Mouse (Mus musculus): ENCODE data around the gene Gm9195. TPM values are rescaled to one million over a fixed set of nuclear protein-coding genes. Genes with fewer than 3 reads are reported as not detected.

The Gm9195 gene
- not detected for total RNA-seq (2021)

DNA sequence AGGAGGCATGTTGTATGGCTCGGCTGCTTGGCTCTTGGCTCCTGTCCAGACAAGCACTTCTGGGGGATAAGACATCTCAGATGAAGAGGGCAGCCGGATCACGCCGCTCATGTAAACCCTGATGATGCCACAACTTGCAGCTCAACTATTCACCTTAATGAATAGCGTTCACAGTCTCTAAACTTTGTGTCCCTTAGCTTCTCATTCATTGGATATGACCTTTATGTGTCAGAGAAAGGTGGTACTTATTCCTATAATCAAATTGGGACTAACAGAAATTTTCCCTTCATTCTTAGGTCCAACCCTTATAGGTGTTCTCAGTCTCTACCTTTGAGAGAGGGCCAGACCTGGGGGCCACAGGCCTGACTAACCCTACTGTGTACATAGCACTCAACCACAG lies at the start of gene Gm9195:
Gene Gm9195 (minus strand): TSS at position 101 of the 400 bp plus-strand sequence.
- intact Hi-C loops (cut with DNase I) = no loop called here

DNA sequence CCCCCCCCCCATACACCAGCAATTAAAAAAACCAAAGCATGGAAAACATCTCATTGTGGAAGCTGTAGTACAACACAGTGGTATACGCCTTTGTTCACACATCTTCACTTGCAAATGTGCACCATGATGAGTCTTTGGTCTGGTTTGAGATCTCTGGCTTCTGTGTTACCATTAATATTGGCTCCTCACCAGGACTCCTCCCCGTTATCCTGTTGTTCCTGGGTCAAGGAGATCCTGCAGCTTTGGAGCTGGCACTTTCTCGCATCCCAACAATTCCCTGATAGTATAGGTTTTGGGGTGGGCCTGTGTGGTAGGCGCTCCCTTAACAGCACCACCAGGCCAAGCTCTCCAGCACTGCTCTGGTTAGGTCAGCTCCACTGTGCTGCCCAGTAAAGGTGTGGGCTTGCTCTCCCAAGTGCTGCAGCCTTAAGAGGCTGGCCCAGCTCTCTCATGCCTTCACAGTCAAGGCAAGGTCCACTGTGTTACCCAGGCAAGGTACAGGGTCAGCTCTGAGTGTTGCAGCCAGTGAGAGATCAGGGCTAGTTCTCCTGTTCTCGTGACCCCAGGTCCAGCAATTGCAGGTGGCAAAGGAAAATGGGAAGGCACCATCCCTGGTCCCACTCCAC lies 44.9 kb upstream of the Gm9195 start:
- intact Hi-C loops (cut with DNase I) = loop anchor here (10.0 kb wide), 1 partner anchor 1752 kb away; no protein-coding TSS in a partner anchor
- DNase-seq = no peak

More for the DNA sequence above, at the start of gene Gm9195:
- DNase-seq = peak; percentile 17

- intact Hi-C loops (cut with DNase I) = loop anchor here (10.0 kb wide), 1 partner anchor 1749 kb away; no protein-coding TSS in a partner anchor
- DNase-seq = no peak
Observed at GRCm38 (mm10) chr14:72533862-72534261, 42.2 kb upstream of the Gm9195 start.

- intact Hi-C loops (cut with DNase I) = loop anchor here (10.0 kb wide), 1 partner anchor 1747 kb away; no protein-coding TSS in a partner anchor
- peak; percentile 19 for DNase-seq
Observed at GRCm38 (mm10) chr14:72532028-72532917, 40.6 kb upstream of the Gm9195 start.

DNA sequence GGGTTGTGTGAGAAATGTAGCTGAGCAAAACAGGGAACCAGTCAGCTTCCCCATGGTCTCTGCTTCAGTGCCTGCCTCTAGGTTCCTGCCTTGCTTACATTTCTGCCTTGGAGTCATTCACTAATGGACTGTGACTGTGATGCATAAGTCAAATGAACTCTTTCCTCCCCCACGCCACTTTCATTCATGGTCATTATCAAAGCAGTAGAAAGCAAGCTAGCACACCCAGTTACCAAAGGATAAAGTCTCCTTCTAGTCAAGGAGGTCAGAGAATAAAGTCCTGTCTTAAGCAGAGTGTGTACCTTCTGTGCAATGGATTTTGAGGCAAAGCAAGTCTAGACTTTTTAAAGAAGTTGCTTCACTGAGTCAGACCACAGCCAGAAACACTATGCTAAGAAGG lies 35.5 kb upstream of the Gm9195 start:
- intact Hi-C loops (cut with DNase I) = no loop called here
- DNase-seq = no peak

GRCm38 (mm10) chr14:72519561-72519960 lies 27.9 kb upstream of the Gm9195 start:
- intact Hi-C loops (cut with DNase I) = loop anchor here (10.0 kb wide), 1 partner anchor 145 kb away; no protein-coding TSS in a partner anchor
- no peak for DNase-seq

DNA sequence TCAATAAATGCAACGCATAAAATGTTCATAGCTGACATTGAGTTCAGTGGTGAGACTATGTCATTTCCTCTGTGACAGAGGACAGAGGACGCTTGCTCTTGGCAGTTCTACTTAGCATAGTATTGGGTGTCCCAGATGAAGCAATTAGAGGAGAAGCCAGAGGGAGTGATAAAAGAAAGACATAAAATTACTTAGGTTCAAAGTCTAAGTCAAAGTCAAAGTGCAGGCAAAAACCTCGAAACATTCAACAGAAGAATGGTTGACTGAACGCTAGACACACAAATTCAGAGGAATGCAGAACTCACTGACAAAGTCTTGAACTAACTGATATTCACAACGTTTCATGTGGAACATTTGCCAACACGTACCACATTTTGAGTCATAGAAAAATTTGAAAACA lies 27.1 kb upstream of the Gm9195 start:
- intact Hi-C loops (cut with DNase I) = loop anchor here (10.0 kb wide), 1 partner anchor 144 kb away; no protein-coding TSS in a partner anchor
- DNase-seq = no peak

DNA sequence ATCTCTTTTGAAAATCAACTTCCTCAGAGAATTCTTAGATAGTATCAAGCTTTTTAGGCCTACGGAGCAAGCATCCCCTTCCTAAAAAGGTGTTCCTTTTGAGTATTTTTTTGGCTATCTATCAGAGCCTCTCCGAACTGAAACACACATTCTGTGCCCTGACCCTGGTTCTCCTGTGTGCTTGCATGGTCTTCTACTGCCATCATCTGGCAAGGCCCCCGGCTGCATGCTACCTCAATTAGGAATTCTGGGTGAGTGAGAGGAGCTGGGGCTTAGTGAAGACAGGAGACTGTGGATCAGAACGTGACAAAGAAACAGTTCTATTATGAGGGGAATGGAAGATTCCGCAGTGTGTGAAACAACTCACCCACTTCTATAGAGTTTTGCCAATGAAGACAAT lies 24.7 kb upstream of the Gm9195 start:
- peak; percentile 60 for DNase-seq
- intact Hi-C loops (cut with DNase I) = loop anchor here (10.0 kb wide), 1 partner anchor 142 kb away; no protein-coding TSS in a partner anchor

GRCm38 (mm10) chr14:72506723-72507420 lies 15.2 kb upstream of the Gm9195 start:
- intact Hi-C loops (cut with DNase I) = no loop called here

DNA sequence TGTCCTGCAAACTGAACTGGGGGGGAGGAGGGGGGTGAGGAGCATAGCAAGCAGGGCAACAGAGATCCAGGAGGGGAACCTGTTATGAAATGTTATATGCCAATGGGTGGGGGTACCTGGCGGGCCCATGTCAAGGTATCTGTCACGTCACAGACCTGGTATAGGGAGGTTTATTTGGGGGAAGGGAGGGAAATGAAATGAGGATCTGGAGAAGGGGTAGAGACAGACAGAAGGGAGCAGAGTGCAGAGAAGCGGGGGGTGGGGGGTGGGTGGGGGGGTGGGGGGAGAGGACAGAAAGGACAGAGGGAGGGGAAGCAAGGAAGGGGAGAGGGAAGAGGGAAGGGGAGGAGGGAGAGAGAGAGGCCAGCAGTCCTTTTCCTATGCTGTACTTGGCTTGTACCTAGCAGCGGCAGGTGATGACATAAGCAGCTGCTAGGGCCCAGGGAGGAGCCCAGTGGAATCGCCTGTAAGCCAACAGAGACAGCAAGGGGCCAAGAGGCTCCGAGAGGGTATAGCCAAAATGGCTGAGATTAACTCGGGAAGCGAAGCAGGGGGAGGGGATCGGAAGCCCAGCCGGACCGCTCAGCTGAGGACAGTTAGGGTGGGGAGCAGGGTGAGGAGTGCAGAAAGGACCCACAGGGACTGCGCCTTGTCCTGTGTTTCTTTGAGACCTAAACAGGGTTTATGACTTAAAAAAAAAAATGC lies 14.5 kb upstream of the Gm9195 start:
- intact Hi-C loops (cut with DNase I) = no loop called here
- DNase-seq = peak; percentile 30

More at GRCm38 (mm10) chr14:72506723-72507420, 15.2 kb upstream of the Gm9195 start:
- DNase-seq = no peak

DNA sequence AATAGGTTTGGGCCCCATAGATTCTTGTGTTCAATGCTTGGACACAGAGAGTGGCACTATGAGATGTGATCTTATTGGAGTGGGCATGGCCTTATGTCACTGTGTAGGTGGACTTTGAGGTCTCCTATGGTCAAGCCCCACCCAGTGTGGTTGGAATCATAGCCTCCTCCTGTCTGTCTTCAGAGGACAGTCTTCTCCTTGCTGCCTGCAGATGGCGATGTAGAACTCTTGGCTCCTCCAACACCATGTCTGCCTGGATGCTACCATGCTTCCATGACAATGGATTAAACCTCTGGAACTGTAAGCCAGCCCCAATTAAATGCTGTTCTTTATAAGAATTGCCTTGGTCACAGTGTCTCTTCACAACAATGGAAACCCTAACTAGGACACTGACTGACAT lies 13.3 kb upstream of the Gm9195 start:
- no peak for DNase-seq
- intact Hi-C loops (cut with DNase I) = no loop called here

- intact Hi-C loops (cut with DNase I) = no loop called here
Observed at GRCm38 (mm10) chr14:72503241-72503640, 11.6 kb upstream of the Gm9195 start.

DNA sequence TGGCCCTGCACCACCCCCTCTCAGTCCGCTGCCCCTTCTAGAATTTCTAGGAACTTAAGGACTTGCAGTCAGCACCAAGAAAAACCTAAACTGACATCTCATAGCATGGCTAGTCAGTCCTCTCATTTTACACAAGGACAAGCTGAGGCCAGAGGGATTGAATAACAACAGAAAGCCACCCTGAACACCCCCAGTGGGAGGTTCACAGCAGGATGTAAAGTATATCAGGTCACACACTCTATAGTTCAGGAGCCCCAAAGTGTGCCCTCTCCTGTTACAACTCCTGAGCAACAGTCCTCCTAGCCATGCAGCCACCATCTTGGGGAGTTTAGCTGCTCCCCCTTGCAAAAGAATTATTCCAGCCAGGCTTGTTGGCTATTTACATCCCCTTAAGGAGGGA lies 2.1 kb upstream of the Gm9195 start:
- DNase-seq = no peak
- intact Hi-C loops (cut with DNase I) = no loop called here

More at GRCm38 (mm10) chr14:72503241-72503640, 11.6 kb upstream of the Gm9195 start:
- no peak for DNase-seq

GRCm38 (mm10) chr14:72490367-72490766 lies 1.3 kb downstream of the Gm9195 start:
- DNase-seq = no peak
- intact Hi-C loops (cut with DNase I) = no loop called here

DNA sequence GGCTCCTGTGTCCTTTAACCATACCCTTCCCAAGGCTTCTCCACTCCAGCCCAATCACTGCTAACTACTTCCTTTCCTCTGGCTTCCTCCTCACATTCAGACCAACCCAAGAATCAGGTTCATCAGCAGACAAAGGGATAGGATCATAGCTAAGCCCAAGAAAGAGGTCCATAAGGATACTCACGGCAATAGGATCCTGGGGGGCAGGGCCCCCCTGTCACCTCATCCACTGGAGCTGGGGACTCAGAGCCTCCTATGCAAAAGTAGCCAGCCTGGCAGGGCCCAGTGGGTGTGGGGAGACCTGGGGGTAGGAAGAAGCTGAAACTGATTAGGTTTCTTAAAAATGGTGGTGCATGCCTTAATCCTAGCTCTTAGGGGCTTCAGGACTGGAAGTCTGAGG lies 17.1 kb downstream of the Gm9195 start:
- DNase-seq = no peak
- intact Hi-C loops (cut with DNase I) = no loop called here

DNA sequence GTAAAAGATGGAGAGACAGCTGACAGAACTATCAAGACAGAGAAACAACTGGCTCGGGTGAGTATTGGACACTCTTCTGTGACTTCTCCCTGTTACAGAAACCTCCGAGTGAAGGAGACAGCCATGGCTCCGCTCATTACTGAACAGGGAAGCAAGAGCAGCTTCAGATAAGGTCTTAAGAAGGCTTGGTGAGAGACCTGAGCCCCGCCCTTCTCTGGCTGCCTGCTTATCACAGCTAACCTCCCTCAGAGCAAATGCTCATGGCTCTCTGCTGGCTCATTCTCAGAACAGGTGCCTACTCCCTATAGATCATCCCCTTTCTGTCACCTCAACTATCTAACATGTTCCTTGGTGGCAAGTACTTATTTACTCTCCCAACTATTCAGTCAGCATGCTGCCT lies 23.2 kb downstream of the Gm9195 start:
- intact Hi-C loops (cut with DNase I) = no loop called here
- DNase-seq = no peak

GRCm38 (mm10) chr14:72466384-72466783 lies 25.3 kb downstream of the Gm9195 start:
- intact Hi-C loops (cut with DNase I) = no loop called here
- DNase-seq = no peak

DNA sequence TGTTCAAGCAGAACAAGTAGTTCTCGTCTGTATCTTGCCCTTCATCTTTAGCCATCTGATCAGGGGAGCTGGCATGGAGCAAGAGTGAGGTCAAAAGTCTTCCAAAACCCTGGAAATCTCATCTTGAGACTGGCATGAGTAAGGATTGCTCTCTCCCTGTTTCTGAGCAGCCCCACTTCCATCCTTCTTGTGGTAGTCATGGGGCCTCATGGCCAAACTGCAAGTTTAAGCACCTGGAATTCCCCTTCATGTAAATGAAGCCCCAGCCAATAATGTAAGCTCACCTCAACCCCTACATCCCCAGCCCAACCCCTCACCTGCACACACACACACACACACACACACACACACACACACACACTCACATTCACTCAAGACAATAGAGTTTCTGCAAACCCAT lies 30.0 kb downstream of the Gm9195 start:
- no peak for DNase-seq
- intact Hi-C loops (cut with DNase I) = no loop called here

- DNase-seq = no peak
- intact Hi-C loops (cut with DNase I) = no loop called here
Observed at GRCm38 (mm10) chr14:72460291-72460690, 31.3 kb downstream of the Gm9195 start.

DNA sequence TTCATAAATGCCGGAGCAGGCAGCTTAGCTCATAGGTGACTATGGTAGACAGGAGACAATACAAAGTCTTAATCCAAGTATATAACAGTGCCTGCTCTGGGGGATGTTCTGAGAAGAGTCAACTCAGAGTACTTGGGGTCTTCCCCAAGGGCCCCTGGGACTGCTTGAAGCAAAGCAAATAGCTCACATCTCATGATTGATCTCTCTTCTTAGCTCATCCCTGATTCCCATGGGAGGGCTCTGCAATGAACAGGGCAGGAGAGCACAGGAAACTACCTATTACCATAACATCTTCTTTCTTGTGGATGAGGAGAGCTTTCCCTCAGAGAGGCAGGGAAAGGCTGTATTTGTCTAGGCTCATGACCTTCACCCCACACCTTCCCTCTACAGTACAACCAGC lies 32.7 kb downstream of the Gm9195 start:
- DNase-seq = no peak
- intact Hi-C loops (cut with DNase I) = no loop called here

All from left cerebral cortex, postnatal 4 days (tissue).